Mouse (Mus musculus) megakaryocyte, embryonic 14.5 days (primary cell): ENCODE measurements around the gene Cacna1d.

ENCODE experiments used
- FLI1 ChIP-seq: IDR thresholded peaks from 2 replicates; pipeline ENCODE4 v1.6.1; 2012; ENCODE audit warnings: low read length, inconsistent platforms, mixed read lengths
- GATA1 ChIP-seq: IDR thresholded peaks from 3 replicates; pipeline ENCODE4 v1.6.1; 2012; ENCODE audit warnings: mixed read lengths, low read length, inconsistent platforms, borderline replicate concordance

- TF ChIP-seq GATA1 = no peak
- no peak for TF ChIP-seq FLI1
Measured at GRCm38 (mm10) chr14:30365866-30366265, 125.4 kb downstream of the Cacna1d start.
